Mouse (Mus musculus) heart, embryonic 14.5 days (tissue): ENCODE measurements around the gene Col19a1. TPM values are rescaled to one million over a fixed set of nuclear protein-coding genes. Genes with fewer than 3 reads are reported as not detected.

ENCODE experiments used
- ATAC-seq: fragments of 200-750 bp; cut with Nextera tagmentation; 2 replicates; pipeline ENCODE4 v1.8.0; 2017; ENCODE audit warnings: low read depth, moderate TSS enrichment; ENCODE audit not compliant: insufficient number of reproducible peaks, insufficient read depth, low FRiP score
- H3K27ac ChIP-seq, 2 experiments: fragments of 200-500 bp in 1 of 2; fragments of 300-500 bp in 1 of 2; sonication (generic) in 1 of 2; replicated peaks in 1 of 2; 2 replicates each; pipeline ENCODE4 v1.5.1; 2012 to 2014; ENCODE audit warnings: low read depth in 2 of 2, low read length in 2 of 2, control low read depth in 1 of 2, mild to moderate bottlenecking in 1 of 2, mixed read lengths in 1 of 2; ENCODE audit not compliant: control insufficient read depth in 1 of 2, insufficient read depth in 1 of 2
- H3K27me3 ChIP-seq: fragments of 300-500 bp; sonication (generic); 2 replicates; pipeline ENCODE4 v1.6.1; 2014; ENCODE audit warnings: mild to moderate bottlenecking, low read length, control low read depth; ENCODE audit not compliant: control insufficient read depth, insufficient read depth
- H3K36me3 ChIP-seq: fragments of 300-500 bp; sonication (generic); 2 replicates; pipeline ENCODE4 v1.6.1; 2014; ENCODE audit warnings: mild to moderate bottlenecking, control low read depth, low read length, mixed read lengths; ENCODE audit not compliant: control insufficient read depth, insufficient read depth
- H3K4me1 ChIP-seq, 2 experiments: fragments of 200-500 bp in 1 of 2; fragments of 300-500 bp in 1 of 2; sonication (generic) in 1 of 2; 2 replicates each; pipeline ENCODE4 v1.6.1; 2012 to 2014; ENCODE audit warnings: low read length in 2 of 2, control low read depth in 1 of 2, mixed read lengths in 1 of 2; ENCODE audit not compliant: control insufficient read depth in 2 of 2, insufficient read depth in 2 of 2
- H3K4me2 ChIP-seq: fragments of 300-500 bp; sonication (generic); 2 replicates; pipeline ENCODE4 v1.6.1; 2014; ENCODE audit warnings: mild to moderate bottlenecking, low read length
- H3K4me3 ChIP-seq, 2 experiments: fragments of 200-500 bp in 1 of 2; fragments of 300-500 bp in 1 of 2; sonication (generic) in 1 of 2; 2 replicates each; pipeline ENCODE4 v1.5.1; 2012 to 2014; ENCODE audit warnings: low read length in 2 of 2, mild to moderate bottlenecking in 2 of 2, control low read depth in 1 of 2, low read depth in 1 of 2, moderate library complexity in 1 of 2; ENCODE audit not compliant: control insufficient read depth in 1 of 2, insufficient read depth in 1 of 2
- H3K9ac ChIP-seq: fragments of 300-500 bp; sonication (generic); 2 replicates; pipeline ENCODE4 v1.6.1; 2014; ENCODE audit warnings: mild to moderate bottlenecking, low read length
- H3K9me3 ChIP-seq: fragments of 300-500 bp; sonication (generic); 2 replicates; pipeline ENCODE4 v1.6.1; 2016; ENCODE audit warnings: low read length, control low read depth; ENCODE audit not compliant: control insufficient read depth
- WGBS: fragments of 180-500 bp; shearing (Covaris S2); extraction: QIAGEN DNeasy Blood & Tissue Kit; methylation state at CpG from one replicate; pipeline ENCODE4 v1.1.7; 2014; 5-methylcytosine and 5-hydroxymethylcytosine counted together
- polyA plus RNA-seq: library from polyadenylated mRNA; unstranded; fragments of >200 nt; fragmentation: Nextera tagmentation; extraction: Ambion mirVana; gene quantifications from 2 replicates; pipeline ENCODE4 v1.2.1, GENCODE M21; 2014

Col19a1 gene
- polyA plus RNA-seq, 1 experiment from 2014 or later = not detected

DNA sequence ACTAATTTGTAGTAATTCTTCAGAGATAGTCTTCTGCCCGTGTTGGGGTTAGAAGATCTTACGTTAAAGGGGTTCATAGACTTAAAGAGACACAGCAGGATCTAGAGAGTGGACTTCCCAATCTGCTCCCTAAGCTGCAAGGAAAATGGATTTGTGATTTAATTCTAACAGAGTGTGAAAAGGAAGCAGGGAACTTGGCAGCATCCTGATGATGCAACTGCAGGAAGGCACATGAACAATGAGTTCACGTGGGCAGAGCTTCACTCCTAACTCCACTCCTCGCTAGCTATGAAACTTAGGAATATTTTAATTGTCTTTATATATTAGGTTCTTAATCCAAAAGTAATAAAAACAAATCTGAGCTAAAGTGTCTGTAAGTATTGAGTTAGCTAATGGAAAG lies 69.8 kb downstream of the Col19a1 start:
- Histone ChIP-seq H3K4me1 (no peaks in the 10 kb centered on the region), H3K27me3 (no peaks in the 10 kb centered on the region), H3K27ac (no peak overlapping the region), H3K9me3 (no peaks in the 10 kb centered on the region), H3K4me2 (no peak overlapping the region), H3K4me3 (no peak overlapping the region), H3K36me3 (no peaks in the 10 kb centered on the region), H3K9ac (no peak overlapping the region)
- ATAC-seq = no peak
- 82% methylated on average over 4 of the region's 4 CpGs for WGBS

DNA sequence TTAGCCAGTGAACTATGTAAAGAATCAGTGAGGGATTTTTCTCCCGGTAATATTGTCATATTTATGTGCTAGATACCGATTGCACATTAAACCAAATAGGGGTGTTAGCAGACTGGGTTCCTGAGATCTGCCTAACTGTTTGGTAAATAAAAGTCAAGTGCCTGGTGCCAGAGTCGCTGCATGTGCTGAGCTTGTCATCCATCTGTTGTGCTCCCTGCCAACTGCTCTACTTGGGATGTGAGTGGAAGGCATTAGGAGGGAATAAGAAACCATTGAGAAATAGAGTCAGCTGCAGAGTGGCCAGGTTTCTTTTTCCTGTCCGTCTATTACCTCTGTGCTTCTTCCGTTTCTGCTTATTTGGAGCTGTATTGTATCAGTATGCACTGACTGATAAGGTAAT lies 71.9 kb downstream of the Col19a1 start:
- no peak overlapping the region for H3K4me3 ChIP-seq
- no peak overlapping the region for H3K27ac ChIP-seq
- H3K36me3 ChIP-seq = no peaks in the 10 kb centered on the region
- ATAC-seq = no peak
- H3K4me2 ChIP-seq = no peak overlapping the region
- H3K9me3 ChIP-seq = no peaks in the 10 kb centered on the region
- H3K4me1 ChIP-seq = no peaks in the 10 kb centered on the region
- no peaks in the 10 kb centered on the region for H3K27me3 ChIP-seq
- 70% methylated on average over 5 of the region's 5 CpGs for WGBS
- H3K9ac ChIP-seq = no peak overlapping the region

DNA sequence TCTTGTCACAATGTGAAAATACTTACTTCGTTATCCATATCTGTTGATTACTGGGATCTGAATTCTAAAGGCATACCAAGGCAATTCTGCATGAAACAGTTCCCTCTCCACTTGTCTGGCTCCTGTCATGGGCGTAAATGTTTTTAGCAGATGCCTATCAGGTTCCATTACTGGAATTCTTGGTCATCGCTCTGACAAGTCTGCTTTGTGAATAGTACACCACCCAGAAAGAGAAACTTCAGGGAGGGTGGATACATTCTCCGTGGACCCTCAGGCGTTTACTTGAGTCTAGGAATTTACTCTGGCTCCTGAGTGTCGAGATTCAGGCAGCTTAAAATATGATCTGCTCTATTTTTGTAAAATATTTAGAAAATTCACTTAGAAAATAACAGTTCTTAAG lies 75.7 kb downstream of the Col19a1 start:
- ATAC-seq = no peak
- Histone ChIP-seq H3K36me3 (no peaks in the 10 kb centered on the region), H3K27ac (no peak overlapping the region), H3K9ac (no peak overlapping the region), H3K9me3 (no peaks in the 10 kb centered on the region), H3K27me3 (no peaks in the 10 kb centered on the region), H3K4me1 (no peaks in the 10 kb centered on the region), H3K4me3 (no peak overlapping the region), H3K4me2 (no peak overlapping the region)
- WGBS = 63% methylated on average over 6 of the region's 6 CpGs

DNA sequence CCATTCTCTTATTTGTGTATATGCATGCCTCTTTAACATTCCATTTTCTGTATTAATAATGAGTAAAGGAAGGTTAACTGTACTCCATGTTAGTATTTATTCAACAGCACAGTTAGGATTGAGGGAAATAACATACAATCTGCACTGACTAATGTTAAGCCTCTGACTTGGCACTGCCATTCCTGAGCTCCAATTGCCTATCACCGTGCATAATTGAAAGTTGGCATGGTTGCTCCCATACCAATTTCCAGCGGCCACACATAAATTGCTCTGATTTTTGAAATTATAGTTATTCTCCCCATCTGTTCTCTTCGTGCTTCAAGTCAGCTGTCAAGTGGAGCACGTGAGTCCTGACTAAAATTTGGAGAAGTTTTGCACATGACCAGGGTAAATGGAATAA lies 91.9 kb downstream of the Col19a1 start:
- H3K36me3 ChIP-seq = no peaks in the 10 kb centered on the region
- WGBS = 83% methylated on average over 4 of the region's 4 CpGs
- H3K27me3 ChIP-seq = no peaks in the 10 kb centered on the region
- no peak overlapping the region for H3K27ac ChIP-seq
- H3K4me3 ChIP-seq = no peak overlapping the region
- no peak overlapping the region for H3K9ac ChIP-seq
- no peaks in the 10 kb centered on the region for H3K9me3 ChIP-seq
- H3K4me1 ChIP-seq = no peaks in the 10 kb centered on the region
- H3K4me2 ChIP-seq = no peak overlapping the region
- ATAC-seq = no peak

DNA sequence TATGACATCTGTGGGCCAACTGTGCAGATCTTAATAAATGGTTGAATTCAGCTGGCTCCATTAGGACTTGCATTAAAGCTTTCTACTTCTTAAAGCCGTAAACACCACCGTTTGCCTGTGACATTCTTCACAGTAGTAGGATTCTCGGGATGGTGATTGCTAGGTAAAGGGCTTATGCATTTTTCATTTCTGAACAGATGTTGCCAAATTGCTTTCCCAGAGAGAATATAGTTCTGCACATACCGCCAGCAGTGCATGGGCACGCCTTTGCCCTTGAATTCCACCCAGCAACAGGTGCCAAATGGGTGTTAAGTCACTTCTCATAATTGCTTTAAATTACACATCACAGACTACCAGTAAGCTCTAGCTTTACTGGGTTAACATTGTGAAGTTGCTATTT lies 103.1 kb downstream of the Col19a1 start:
- no peak overlapping the region for H3K4me2 ChIP-seq
- no peak for ATAC-seq
- 80% methylated on average over 5 of the region's 5 CpGs for WGBS
- no peak overlapping the region for H3K9ac ChIP-seq
- H3K27me3 ChIP-seq = no peaks in the 10 kb centered on the region
- H3K9me3 ChIP-seq = no peaks in the 10 kb centered on the region
- H3K27ac ChIP-seq = no peak overlapping the region
- H3K4me3 ChIP-seq = no peak overlapping the region
- H3K36me3 ChIP-seq = no peaks in the 10 kb centered on the region
- H3K4me1 ChIP-seq = no peaks in the 10 kb centered on the region

DNA sequence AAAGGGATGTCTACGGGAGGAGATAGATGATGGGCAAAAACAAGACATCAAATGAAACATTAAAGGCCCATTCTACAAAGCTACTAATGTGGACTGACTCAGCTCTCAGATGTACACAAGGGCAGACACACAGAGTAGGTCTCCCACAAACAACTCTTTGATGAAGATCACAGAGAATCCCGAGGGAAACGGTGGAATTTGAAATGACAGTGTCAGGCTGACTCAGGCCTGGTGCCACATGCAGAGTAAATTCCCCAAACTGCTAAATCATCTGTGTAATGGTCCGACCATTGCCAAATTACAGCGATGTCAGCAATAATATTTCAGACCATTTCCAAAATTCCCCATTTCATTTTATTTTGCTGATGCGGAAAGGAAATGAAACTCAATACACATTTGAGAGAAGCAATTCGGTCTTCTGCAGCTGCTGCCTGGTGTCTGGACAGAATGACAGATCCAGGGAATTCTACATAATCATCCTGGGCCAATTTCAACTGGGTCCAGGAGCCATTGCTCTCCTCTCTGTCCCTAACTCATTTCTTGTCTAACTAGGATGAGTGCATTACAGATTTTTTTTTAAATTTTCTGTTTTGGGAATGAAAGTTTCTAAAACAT lies 116.1 kb downstream of the Col19a1 start:
- ATAC-seq = no peak
- Histone ChIP-seq H3K27ac (no peak overlapping the region), H3K36me3 (no peaks in the 10 kb centered on the region), H3K4me1 (no peaks in the 10 kb centered on the region), H3K9ac (no peak overlapping the region), H3K4me2 (no peak overlapping the region), H3K4me3 (no peak overlapping the region), H3K9me3 (no peaks in the 10 kb centered on the region), H3K27me3 (no peaks in the 10 kb centered on the region)
- WGBS = 76% methylated on average over 7 of the region's 7 CpGs

DNA sequence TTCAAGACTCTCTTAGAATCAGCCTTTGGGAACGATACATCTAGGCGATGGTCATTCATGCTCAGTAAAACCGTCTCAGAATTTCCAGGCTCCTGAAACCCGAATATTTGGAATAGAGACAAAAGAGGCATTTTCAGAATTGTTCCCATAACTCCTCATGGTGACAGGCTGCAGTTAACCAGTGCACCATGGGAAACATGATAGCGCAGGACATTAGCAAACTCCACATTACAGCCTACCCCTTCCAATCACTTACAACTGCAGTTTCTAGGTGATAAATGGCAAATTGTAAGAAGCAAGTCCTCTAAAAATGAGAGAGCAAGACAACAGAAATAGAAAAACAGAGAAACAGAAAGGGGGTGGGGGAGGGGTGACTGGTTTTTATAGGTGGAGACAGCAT lies 116.6 kb downstream of the Col19a1 start:
- Histone ChIP-seq H3K9ac (no peak overlapping the region), H3K27ac (no peak overlapping the region), H3K4me2 (no peak overlapping the region), H3K36me3 (no peaks in the 10 kb centered on the region), H3K27me3 (no peaks in the 10 kb centered on the region), H3K9me3 (no peaks in the 10 kb centered on the region), H3K4me1 (no peaks in the 10 kb centered on the region), H3K4me3 (no peak overlapping the region)
- WGBS = 82% methylated on average over 5 of the region's 5 CpGs
- ATAC-seq = no peak

DNA sequence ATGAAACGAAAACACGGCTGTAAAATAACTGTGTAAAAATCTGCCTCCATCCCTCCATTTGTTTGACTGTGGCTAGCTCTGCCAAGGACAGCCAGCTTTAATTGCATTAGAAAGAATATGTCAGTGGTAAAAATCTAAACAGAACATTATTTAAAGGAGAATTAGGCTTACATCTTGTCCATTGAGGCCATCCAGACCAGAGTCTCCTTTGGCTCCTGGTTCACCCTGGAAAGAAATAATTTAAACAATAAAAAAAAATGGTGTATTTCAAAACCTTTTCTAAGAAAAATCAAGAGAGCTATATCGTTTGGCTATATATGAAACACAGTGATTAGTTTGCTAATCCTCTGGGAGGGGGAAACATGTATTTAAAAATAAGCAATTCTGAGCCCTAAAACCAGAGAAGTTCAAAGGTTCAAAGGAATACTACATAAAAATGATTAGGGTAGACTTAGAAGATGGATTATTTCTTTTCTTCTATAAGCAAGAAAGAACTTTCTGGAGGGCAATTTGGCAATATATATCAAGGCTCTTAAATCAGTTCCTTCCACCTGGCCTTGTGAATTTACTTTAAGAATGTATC lies 125.9 kb downstream of the Col19a1 start:
- Histone ChIP-seq H3K4me3 (no peak overlapping the region), H3K4me2 (no peak overlapping the region), H3K9me3 (no peaks in the 10 kb centered on the region), H3K36me3 (no peaks in the 10 kb centered on the region), H3K27ac (no peak overlapping the region), H3K4me1 (no peaks in the 10 kb centered on the region), H3K27me3 (no peaks in the 10 kb centered on the region), H3K9ac (no peak overlapping the region)
- ATAC-seq = no peak
- WGBS = 76% methylated on average over 3 of the region's 3 CpGs
